Mouse (Mus musculus): ENCODE results near the gene Fam43b. TPM values are rescaled to one million over a fixed set of nuclear protein-coding genes. Genes with fewer than 3 reads are reported as not detected.
"Not testable (repeated sequence)": the region's sequence is repeated elsewhere in the genome, so short reads cannot be mapped to it uniquely, and the experiment has no call there.

Gene Fam43b
- total RNA-seq (2021) = 10 to 100 TPM; 24.2 to 24.3 TPM
- long read RNA-seq, experiment 1, transcript Fam43b-201 (1 exons, 2,437 nt) = major isoform, 42 of 42 reads
- long read RNA-seq, experiment 1, partial matches to known transcripts = 0 of 42 reads
- long read RNA-seq, experiment 1, other reads (novel, unspliced or antisense) = 0 of 42 reads
- long read RNA-seq, experiment 2, transcript Fam43b-201 (1 exons, 2,437 nt) = major isoform, 46 of 46 reads
- long read RNA-seq, experiment 2, partial matches to known transcripts = 0 of 46 reads
- long read RNA-seq, experiment 2, other reads (novel, unspliced or antisense) = 0 of 46 reads

GRCm38 (mm10) chr4:138395971-138396645, at the start of gene Fam43b:
Fam43b (minus strand) TSS chr4:138396528.
- peak; percentile 72 to 75 for DNase-seq (ENCODE audit: low spot score in 2 of 2)

- DNase-seq (ENCODE audit: low spot score in 2 of 2) = no peak
Measured at GRCm38 (mm10) chr4:138444941-138445340, 48.6 kb upstream of the Fam43b start.

- no peak for DNase-seq (ENCODE audit: low spot score in 2 of 2)
Measured at GRCm38 (mm10) chr4:138440062-138440461, 43.7 kb upstream of the Fam43b start.

GRCm38 (mm10) chr4:138434347-138435316, 38.3 kb upstream of the Fam43b start, which contains the start of gene Mul1:
Mul1 (plus strand) TSS chr4:138434671.
- DNase-seq (ENCODE audit: low spot score in 2 of 2) = peak; percentile 94 to 97

- no peak for DNase-seq (ENCODE audit: low spot score in 2 of 2)
Measured at GRCm38 (mm10) chr4:138431340-138431739, 35.0 kb upstream of the Fam43b start.

GRCm38 (mm10) chr4:138429778-138430177, 33.5 kb upstream of the Fam43b start:
- DNase-seq (ENCODE audit: low spot score in 2 of 2) = peak in 1 of 2 experiments; percentile 52

GRCm38 (mm10) chr4:138426778-138427705, 30.7 kb upstream of the Fam43b start:
- DNase-seq (ENCODE audit: low spot score in 2 of 2) = peak; percentile 89 to 93

- not testable (repeated sequence) for DNase-seq (ENCODE audit: low spot score in 2 of 2)
Measured at GRCm38 (mm10) chr4:138425604-138426003, 29.3 kb upstream of the Fam43b start.

GRCm38 (mm10) chr4:138425028-138425427, 28.7 kb upstream of the Fam43b start:
- no peak for DNase-seq (ENCODE audit: low spot score in 2 of 2)

GRCm38 (mm10) chr4:138418340-138418957, 22.1 kb upstream of the Fam43b start:
- DNase-seq (ENCODE audit: low spot score in 2 of 2) = no peak

- no peak for DNase-seq (ENCODE audit: low spot score in 2 of 2)
Measured at GRCm38 (mm10) chr4:138417882-138418281, 21.6 kb upstream of the Fam43b start.

- no peak for DNase-seq (ENCODE audit: low spot score in 2 of 2)
Measured at GRCm38 (mm10) chr4:138416414-138416813, 20.1 kb upstream of the Fam43b start.

- DNase-seq (ENCODE audit: low spot score in 2 of 2) = no peak
Measured at GRCm38 (mm10) chr4:138415991-138416390, 19.7 kb upstream of the Fam43b start.

- peak in 1 of 2 experiments; percentile 32 for DNase-seq (ENCODE audit: low spot score in 2 of 2)
Measured at GRCm38 (mm10) chr4:138414725-138415124, 18.4 kb upstream of the Fam43b start.

GRCm38 (mm10) chr4:138411504-138412121, 15.3 kb upstream of the Fam43b start:
- DNase-seq (ENCODE audit: low spot score in 2 of 2) = no peak

- DNase-seq (ENCODE audit: low spot score in 2 of 2) = no peak
Measured at GRCm38 (mm10) chr4:138411011-138411410, 14.7 kb upstream of the Fam43b start.

GRCm38 (mm10) chr4:138407479-138408194, 11.3 kb upstream of the Fam43b start:
- no peak for DNase-seq (ENCODE audit: low spot score in 2 of 2)

- DNase-seq (ENCODE audit: low spot score in 2 of 2) = no peak
Measured at GRCm38 (mm10) chr4:138404806-138405205, 8.5 kb upstream of the Fam43b start.

- DNase-seq (ENCODE audit: low spot score in 2 of 2) = no peak
Measured at GRCm38 (mm10) chr4:138396711-138397110, 383 bp upstream of the Fam43b start.
